ENCODE assay signal across 8 mouse cellular contexts in the genomic region with DNA sequence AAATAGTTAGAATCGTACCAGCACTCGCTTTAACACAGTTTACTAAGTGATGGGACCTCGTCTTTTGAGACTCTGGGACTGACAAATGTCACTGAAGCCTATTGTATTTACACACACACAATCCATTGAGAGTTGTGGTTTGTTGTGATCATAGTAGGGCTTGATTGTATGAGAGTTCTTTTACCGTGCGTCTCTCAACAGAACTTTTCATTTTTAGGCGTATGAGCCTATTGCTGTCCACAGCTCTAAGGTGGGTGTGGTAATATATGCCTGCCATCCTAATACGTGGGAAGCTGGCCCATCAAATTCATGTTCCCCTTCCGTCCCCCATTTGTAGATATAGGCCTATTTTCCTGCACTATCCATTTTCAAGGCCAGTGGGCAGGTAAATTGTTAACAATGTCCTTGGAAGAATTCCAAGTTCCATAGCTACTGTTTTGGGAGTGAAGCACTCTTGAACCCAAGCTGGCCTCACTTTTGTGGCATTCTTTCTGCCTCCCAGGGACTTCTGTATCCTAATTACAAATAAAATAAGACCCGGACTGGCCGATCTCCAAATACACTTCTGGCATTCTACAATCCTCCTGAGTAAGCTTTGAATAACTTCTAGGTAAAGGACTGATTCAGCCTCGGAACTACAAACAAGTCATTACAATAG. TPM values are rescaled to one million over a fixed set of nuclear protein-coding genes. Genes with fewer than 3 reads are reported as not detected.
DNase-seq lines count a peak whose midpoint lies in the region; ATAC-seq and TF ChIP-seq lines count a peak whose summit lies in the region.

No protein-coding gene starts in this region.

- peak overlapping the region; percentile 10; the same call in 1 of the 2 replicates for H3K9ac ChIP-seq in embryonic facial prominence, embryonic 12.5 days
- no peak overlapping the region for H3K9ac ChIP-seq in lung, postnatal 0 days (replicated peaks; ENCODE audit: low read depth)

- no peak for ATAC-seq in cerebellum, adult (ENCODE audit: insufficient number of reproducible peaks, low FRiP score, low TSS enrichment)
- no peak for ATAC-seq in embryonic facial prominence, embryonic 12.5 days (ENCODE audit: insufficient number of reproducible peaks, insufficient read depth, low FRiP score, low TSS enrichment)
- no peak; the same call in 1 of the 2 replicates for ATAC-seq in lung, postnatal 0 days

- TF ChIP-seq EP300 in lung, postnatal 0 days (IDR thresholded peaks at IDR 0.05) = 0 out of 2 replicates have a peak, but pooled peaks have one; percentile 36

- H3K4me3 ChIP-seq in embryonic facial prominence, embryonic 12.5 days = peak overlapping the region; percentile 78
- H3K4me3 ChIP-seq in kidney, adult 2 months (ENCODE audit: insufficient read depth, low read depth, low read length) = no peak overlapping the region
- H3K4me3 ChIP-seq in lung, postnatal 0 days (ENCODE audit: low read depth, low read length) = peak overlapping the region; percentile 65

- TF ChIP-seq CTCF in kidney, adult 2 months (conservative IDR thresholded peaks at IDR 0.05; ENCODE audit: insufficient read depth, insufficient read length, low read depth, low read length) = no peak
- no peak for TF ChIP-seq CTCF in lung, postnatal 0 days (IDR thresholded peaks at IDR 0.05)

- TF ChIP-seq POLR2A in kidney, adult 2 months (IDR thresholded peaks at IDR 0.05; ENCODE audit: low read depth, low read length) = no peak

- H3K4me1 ChIP-seq in embryonic facial prominence, embryonic 12.5 days = peaks cover 17% of the 10 kb centered on the region
- peaks cover 17% of the 10 kb centered on the region for H3K4me1 ChIP-seq in kidney, adult 2 months (ENCODE audit: control insufficient read depth, insufficient read depth, low read length)
- H3K4me1 ChIP-seq in lung, postnatal 0 days (ENCODE audit: insufficient read depth, low read depth, low read length) = peaks cover 14% of the 10 kb centered on the region; the same call in 1 of the 2 replicates

- no peaks in the 10 kb centered on the region for H3K9me3 ChIP-seq in embryonic facial prominence, embryonic 12.5 days
- H3K9me3 ChIP-seq in lung, postnatal 0 days (ENCODE audit: low read length) = no peaks in the 10 kb centered on the region

- 54% methylated on average over 11 of the region's 11 CpGs for WGBS in embryonic facial prominence, embryonic 12.5 days
- 21% methylated on average over 11 of the region's 11 CpGs for WGBS in kidney, adult 2 months
- WGBS in lung, postnatal 0 days = 32% methylated on average over 11 of the region's 11 CpGs

- peak overlapping the region; percentile 95; the same call in 1 of the 2 replicates for H3K27ac ChIP-seq in embryonic facial prominence, embryonic 12.5 days
- H3K27ac ChIP-seq in kidney, adult 2 months (ENCODE audit: insufficient read depth, low read depth, low read length) = peak overlapping the region; percentile 81
- peak overlapping the region; percentile 98 for H3K27ac ChIP-seq in lung, postnatal 0 days (ENCODE audit: low read length)

- no peaks in the 10 kb centered on the region for H3K27me3 ChIP-seq in embryonic facial prominence, embryonic 12.5 days
- no peaks in the 10 kb centered on the region for H3K27me3 ChIP-seq in kidney, adult 2 months (replicated peaks; ENCODE audit: control insufficient read depth, insufficient read depth, low read length)
- no peaks in the 10 kb centered on the region for H3K27me3 ChIP-seq in lung, postnatal 0 days (replicated peaks; ENCODE audit: insufficient read depth, low read length)

- 0 out of 2 replicates have a peak, but pooled peaks cover 7% of the 10 kb centered on the region for H3K36me3 ChIP-seq in embryonic facial prominence, embryonic 12.5 days
- H3K36me3 ChIP-seq in kidney, adult 2 months (ENCODE audit: control insufficient read depth, insufficient read depth, low read length) = no peaks in the 10 kb centered on the region
- H3K36me3 ChIP-seq in lung, postnatal 0 days (ENCODE audit: insufficient read depth, low read length) = no peaks in the 10 kb centered on the region

- peak overlapping the region; percentile 95 for H3K4me2 ChIP-seq in embryonic facial prominence, embryonic 12.5 days (replicated peaks)
- H3K4me2 ChIP-seq in lung, postnatal 0 days (replicated peaks; ENCODE audit: low read depth, low read length) = peak overlapping the region; percentile 92

- DNase-seq in cerebellum, adult 11-12 months = peak; percentile 45
- DNase-seq in kidney, adult 2 months = peak; percentile 80
- DNase-seq in lung, postnatal 0 days (ENCODE audit: low spot score) = peak; percentile 87
- no peak for DNase-seq in T-cell, adult 2 months (ENCODE audit: low spot score)
- no peak for DNase-seq in frontal cortex, postnatal 14 days (ENCODE audit: low spot score in 2 of 2)
- DNase-seq in urinary bladder, postnatal 10 days (ENCODE audit: low spot score) = no peak

RNA-seq across cellular contexts. Expression of gene Ints3, which starts 0.8 kb away (rescaled TPM):
- 43.6 and 45.2 TPM in 2 replicates for polyA plus RNA-seq in embryonic facial prominence, embryonic 12.5 days (2016; fragmentation: Nextera tagmentation; extraction: Ambion mirVana)
- 22.9 and 23.6 TPM in 2 replicates for polyA plus RNA-seq in kidney, adult 2 months (2012; rRNA removed)
- polyA plus RNA-seq in lung, postnatal 0 days (2015; fragmentation: Nextera tagmentation; extraction: Ambion mirVana) = 10.6 and 13.9 TPM in 2 replicates

RNA-seq across cellular contexts. Expression of gene Npr1, which starts 31.5 kb away (rescaled TPM):
- 4.0 and 5.0 TPM in 2 replicates for polyA plus RNA-seq in embryonic facial prominence, embryonic 12.5 days (2016; fragmentation: Nextera tagmentation; extraction: Ambion mirVana)
- polyA plus RNA-seq in kidney, adult 2 months (2012; rRNA removed) = 51.4 and 55.4 TPM in 2 replicates
- polyA plus RNA-seq in lung, postnatal 0 days (2015; fragmentation: Nextera tagmentation; extraction: Ambion mirVana) = 30.0 and 35.8 TPM in 2 replicates

RNA-seq across cellular contexts. Expression of gene Ilf2, which starts 41.7 kb away (rescaled TPM):
- 301 and 311 TPM in 2 replicates for polyA plus RNA-seq in embryonic facial prominence, embryonic 12.5 days (2016; fragmentation: Nextera tagmentation; extraction: Ambion mirVana)
- polyA plus RNA-seq in kidney, adult 2 months (2012; rRNA removed) = 19.4 and 22.8 TPM in 2 replicates
- polyA plus RNA-seq in lung, postnatal 0 days (2015; fragmentation: Nextera tagmentation; extraction: Ambion mirVana) = 58.4 and 65.8 TPM in 2 replicates

RNA-seq across cellular contexts. Expression of gene Slc27a3, which starts 44.5 kb away (rescaled TPM):
- polyA plus RNA-seq in embryonic facial prominence, embryonic 12.5 days (2016; fragmentation: Nextera tagmentation; extraction: Ambion mirVana) = 42.8 and 44.8 TPM in 2 replicates
- 12.9 and 16.2 TPM in 2 replicates for polyA plus RNA-seq in kidney, adult 2 months (2012; rRNA removed)
- 16.0 and 18.0 TPM in 2 replicates for polyA plus RNA-seq in lung, postnatal 0 days (2015; fragmentation: Nextera tagmentation; extraction: Ambion mirVana)

RNA-seq across cellular contexts. Expression of gene Snapin, which starts 56.6 kb away (rescaled TPM):
- polyA plus RNA-seq in embryonic facial prominence, embryonic 12.5 days (2016; fragmentation: Nextera tagmentation; extraction: Ambion mirVana) = 74.0 and 76.3 TPM in 2 replicates
- polyA plus RNA-seq in kidney, adult 2 months (2012; rRNA removed) = 20.7 and 25.3 TPM in 2 replicates
- polyA plus RNA-seq in lung, postnatal 0 days (2015; fragmentation: Nextera tagmentation; extraction: Ambion mirVana) = 97.9 and 101 TPM in 2 replicates

Comparison
In these comparisons a context has a peak if more than half of its experiments do, and no peak if none do; other contexts are left out.
1. DNase-seq: peak in cerebellum, adult 11-12 months (single experiment), kidney, adult 2 months (single experiment) and lung, postnatal 0 days (single experiment); none in T-cell, adult 2 months (single experiment), frontal cortex, postnatal 14 days (0 of 2) and urinary bladder, postnatal 10 days (single experiment).
2. Peak in every context shown above with its lines, with median percentiles within 50 percentile points of each other: H3K27ac ChIP-seq.